Mouse (Mus musculus) splenic B cell, adult 2 months (primary cell): ENCODE data around the gene Zfp618.

Experiments
- DNase-seq: peaks from one replicate; pipeline ENCODE4 v3.0.0-alpha.2; 2011; ENCODE audit warnings: low read depth, low spot score
- H3K27me3 ChIP-seq: 2 replicates; pipeline ENCODE4 v1.6.1; 2012; ENCODE audit warnings: mild to moderate bottlenecking, low read length, moderate library complexity, mixed read lengths; ENCODE audit not compliant: control insufficient read depth, poor library complexity, insufficient read depth, severe bottlenecking
- H3K36me3 ChIP-seq: 2 replicates; pipeline ENCODE4 v1.6.1; 2012; ENCODE audit warnings: mild to moderate bottlenecking, low read length, moderate library complexity, mixed read lengths; ENCODE audit not compliant: control insufficient read depth, poor library complexity, insufficient read depth, severe bottlenecking

Gene Zfp618

DNA sequence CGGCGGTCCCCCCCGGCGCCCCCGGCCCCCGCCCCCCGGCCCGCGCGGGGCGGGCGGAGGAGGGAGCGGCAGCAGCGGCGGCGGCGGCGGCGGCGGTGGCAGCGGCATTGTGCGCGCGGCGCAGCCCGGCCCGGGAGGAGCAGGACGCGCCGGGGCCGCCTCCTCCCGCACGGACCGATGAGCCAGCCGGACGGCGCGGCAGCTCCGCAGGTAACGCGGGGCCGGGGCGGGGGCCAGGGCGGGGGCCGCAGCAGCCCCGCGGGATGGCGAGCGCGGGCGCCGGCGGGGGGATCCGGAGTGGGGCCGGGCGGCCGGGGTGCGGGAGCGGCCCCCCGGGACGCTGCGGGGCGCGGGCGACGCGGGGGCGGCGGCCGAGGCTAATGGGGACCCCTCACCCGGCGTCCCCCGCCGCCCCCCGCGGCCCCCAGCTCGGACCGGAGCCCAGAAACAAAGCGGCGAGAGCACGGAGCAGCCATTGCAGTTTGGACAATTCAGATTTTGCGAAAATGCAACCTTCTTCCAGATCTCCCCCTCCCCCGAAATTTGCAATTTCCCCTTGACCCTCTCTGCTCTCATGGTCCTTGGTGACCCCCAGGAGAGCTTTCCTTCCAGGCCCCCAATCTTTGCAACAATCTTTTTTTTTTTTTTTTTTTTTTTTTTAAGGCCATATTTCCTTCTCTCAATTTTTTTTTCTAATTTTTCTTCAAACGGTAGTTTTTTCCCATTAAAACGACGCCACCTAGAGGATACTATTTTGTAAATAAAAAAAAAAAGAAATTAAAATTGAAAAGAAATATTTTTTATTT is at the start of gene Zfp618:
Gene Zfp618, plus strand, starts transcription at position 77 of the 806 bp plus-strand sequence.
- Histone ChIP-seq H3K36me3 (no peaks in the 10 kb centered on the region), H3K27me3 (no peaks in the 10 kb centered on the region; the same call in 1 of the 2 replicates)
- no peak for DNase-seq

DNA sequence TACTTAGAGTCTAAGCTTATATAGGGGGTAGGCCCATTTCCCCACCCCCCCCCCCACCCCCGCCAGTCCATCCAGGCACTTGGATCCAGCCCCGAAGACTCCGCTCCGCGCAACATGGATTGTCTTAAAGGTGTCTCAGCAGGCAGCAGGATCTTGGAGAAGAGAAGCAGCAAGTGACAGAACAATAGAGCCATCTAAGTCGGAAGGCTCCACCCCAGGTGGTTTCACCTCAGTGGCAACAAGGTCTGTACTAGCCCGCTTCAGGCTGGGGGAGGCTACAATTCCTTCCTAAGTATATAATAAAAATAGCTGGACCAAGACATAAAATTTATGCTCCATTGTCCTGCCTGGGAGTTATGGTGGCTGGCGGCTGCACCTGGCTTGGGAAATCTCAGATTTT is 48.3 kb upstream of the Zfp618 start:
- DNase-seq: no peak
- Histone ChIP-seq H3K36me3 (no peaks in the 10 kb centered on the region), H3K27me3 (no peaks in the 10 kb centered on the region)

DNA sequence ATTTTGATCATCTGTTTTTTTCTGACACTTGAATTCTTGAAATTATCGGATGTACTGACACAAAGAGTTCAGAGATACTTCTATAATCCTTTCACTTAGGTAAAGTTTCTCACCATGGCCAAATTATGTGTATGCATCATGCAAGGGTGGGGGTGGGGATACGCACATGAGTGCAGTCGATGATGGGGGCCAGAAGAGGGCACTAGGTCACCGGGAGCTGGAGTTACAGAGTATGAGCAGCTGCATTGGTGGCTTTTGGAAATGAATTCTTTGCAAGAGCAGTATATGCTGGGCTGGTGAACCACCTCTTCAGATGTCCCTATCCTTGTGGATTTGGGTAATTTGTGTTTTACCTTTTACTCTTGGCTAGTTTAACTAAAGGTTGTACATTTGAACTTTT is 31.6 kb upstream of the Zfp618 start:
- DNase-seq: no peak
- Histone ChIP-seq H3K36me3 (no peaks in the 10 kb centered on the region), H3K27me3 (no peaks in the 10 kb centered on the region)

DNA sequence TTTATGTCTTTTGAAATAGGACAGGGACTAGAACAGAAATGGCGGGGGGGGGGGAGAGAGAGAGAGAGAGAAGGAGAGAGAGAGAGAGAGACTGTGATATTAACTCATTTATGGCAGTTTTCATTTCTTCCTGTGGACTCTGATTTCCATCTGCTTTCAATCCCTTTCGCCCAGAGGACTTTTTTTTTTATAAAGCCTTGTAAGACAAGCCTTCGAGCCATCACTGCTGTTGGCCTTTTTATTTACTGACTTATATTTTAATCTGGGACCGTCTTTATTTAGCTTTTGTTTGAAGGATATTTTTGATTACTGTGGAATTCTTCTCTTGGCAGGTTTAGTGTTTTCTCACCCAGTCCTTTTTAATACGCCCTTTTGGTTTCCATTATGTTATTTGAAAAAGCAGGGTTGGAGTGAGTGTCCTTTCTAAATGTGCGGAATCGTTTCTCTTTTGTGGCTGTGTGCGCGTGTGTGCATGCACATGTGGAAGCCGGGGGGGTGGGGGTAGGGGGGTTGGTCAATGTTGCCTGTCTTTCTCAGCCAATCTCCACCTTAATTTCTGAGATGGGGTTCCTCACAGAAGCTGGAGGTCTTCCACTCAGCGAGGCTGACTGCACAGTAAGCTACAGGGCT is 29.7 kb upstream of the Zfp618 start:
- DNase-seq: no peak
- Histone ChIP-seq H3K27me3 (no peaks in the 10 kb centered on the region), H3K36me3 (no peaks in the 10 kb centered on the region)

DNA sequence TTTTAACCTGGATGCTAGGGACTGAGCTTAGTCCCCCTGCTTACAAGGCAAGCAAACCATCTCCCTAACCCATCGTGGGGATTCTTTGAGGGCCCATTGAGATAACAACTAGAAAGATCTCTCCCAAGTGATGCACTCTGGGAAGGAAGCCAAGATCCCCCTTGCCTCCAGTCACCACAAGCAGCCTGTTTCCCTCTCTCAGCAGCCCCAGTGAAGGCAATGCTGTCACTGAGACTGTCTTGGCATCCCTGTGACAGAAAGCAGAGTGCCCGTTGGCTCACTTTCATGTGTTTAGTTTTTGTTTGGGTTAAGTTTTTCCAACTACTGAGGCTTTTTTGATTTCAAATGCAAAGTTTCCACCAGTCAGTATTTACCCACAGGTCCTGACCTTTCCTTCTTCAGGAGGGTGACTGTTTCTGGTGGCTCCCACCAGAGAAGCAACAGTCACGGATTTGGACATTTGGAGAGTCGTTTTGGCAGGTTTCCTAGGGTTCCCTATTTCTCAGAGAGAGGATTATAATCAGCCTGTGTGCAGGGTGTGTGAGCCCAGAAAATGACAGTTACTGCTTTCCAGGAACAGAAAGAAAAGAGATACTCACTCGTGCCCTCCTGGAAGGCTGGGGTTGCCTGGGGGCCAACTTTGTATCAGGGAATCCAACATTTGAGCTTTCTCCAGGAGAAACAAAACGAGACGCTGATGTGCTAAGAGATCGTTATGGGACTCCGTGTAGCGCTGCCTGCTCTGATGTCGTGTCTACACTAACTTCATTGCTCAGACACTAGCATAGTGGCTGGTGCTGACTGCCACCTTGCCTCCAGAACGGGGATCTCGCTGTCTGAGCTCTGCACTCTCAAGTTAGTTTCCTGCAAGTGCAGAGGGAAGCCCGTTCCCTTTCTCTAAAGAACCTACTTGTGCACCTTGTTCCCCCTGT is 23.1 kb upstream of the Zfp618 start:
- H3K27me3 ChIP-seq: no peaks in the 10 kb centered on the region
- DNase-seq: no peak
- no peaks in the 10 kb centered on the region for H3K36me3 ChIP-seq

DNA sequence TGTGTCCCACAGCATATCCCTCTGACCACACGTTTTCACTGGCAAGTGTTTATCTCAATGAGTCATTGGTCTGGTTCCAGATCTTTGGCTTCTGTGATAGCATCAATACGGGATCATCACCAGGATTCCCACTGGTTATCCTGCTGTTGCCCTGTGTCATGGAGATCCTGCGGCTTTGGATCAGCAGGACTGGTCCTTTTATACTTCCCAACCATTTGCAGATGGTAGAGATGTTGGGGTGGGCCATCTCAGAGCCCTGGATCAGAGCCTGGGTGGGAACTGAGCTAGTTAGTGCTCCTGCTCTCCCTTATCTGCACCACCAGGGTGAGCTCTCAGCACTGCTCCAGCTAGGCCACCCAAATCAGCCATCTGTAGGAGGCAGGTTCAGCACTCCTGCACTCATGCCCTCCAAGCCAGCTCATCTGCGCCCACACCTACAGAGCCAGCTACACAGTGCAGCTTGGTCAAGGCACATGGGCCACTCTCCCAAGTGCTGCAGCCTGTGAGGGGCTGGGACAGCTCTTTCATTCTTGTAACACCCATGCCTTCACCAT is 21.0 kb upstream of the Zfp618 start:
- DNase-seq: no peak
- Histone ChIP-seq H3K27me3 (no peaks in the 10 kb centered on the region), H3K36me3 (no peaks in the 10 kb centered on the region)

DNA sequence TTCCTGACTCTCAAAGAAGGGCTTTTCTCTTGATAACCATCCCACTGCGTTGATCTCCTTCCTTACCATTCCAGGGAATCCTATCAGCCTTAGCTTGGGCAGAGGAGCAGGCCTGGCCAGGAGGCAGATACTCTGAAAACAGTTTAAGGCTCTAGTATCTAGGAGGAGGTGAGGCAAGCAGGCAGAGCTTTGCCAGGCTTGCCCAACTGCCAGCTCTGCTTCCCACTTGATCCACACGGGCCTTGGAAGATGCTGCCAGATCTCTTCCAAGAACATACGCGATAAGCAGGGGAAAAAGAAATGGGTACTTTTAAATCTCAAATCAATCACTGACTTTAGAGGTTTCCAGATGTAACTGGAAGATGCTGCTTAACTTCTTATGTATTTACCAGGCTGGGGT is 1.6 kb upstream of the Zfp618 start:
- DNase-seq: no peak
- Histone ChIP-seq H3K36me3 (no peaks in the 10 kb centered on the region), H3K27me3 (no peaks in the 10 kb centered on the region; the same call in 1 of the 2 replicates)

- DNase-seq: no peak
- Histone ChIP-seq H3K27me3 (no peaks in the 10 kb centered on the region; the same call in 1 of the 2 replicates), H3K36me3 (no peaks in the 10 kb centered on the region)
Observed at GRCm38 (mm10) chr4:62964844-62965496, 403 bp upstream of the Zfp618 start.

GRCm38 (mm10) chr4:62969526-62969925 is 4.2 kb downstream of the Zfp618 start:
- Histone ChIP-seq H3K27me3 (no peaks in the 10 kb centered on the region), H3K36me3 (no peaks in the 10 kb centered on the region)
- DNase-seq: no peak

- H3K27me3 ChIP-seq: no peaks in the 10 kb centered on the region
- DNase-seq: no peak
- no peaks in the 10 kb centered on the region for H3K36me3 ChIP-seq
Observed at GRCm38 (mm10) chr4:62971991-62972390, 6.6 kb downstream of the Zfp618 start.

- no peaks in the 10 kb centered on the region for H3K36me3 ChIP-seq
- H3K27me3 ChIP-seq: no peaks in the 10 kb centered on the region
- DNase-seq: no peak
Observed at GRCm38 (mm10) chr4:62973086-62973485, 7.7 kb downstream of the Zfp618 start.

GRCm38 (mm10) chr4:62974901-62975300 is 9.5 kb downstream of the Zfp618 start:
- DNase-seq: no peak
- Histone ChIP-seq H3K36me3 (no peaks in the 10 kb centered on the region), H3K27me3 (no peaks in the 10 kb centered on the region)

DNA sequence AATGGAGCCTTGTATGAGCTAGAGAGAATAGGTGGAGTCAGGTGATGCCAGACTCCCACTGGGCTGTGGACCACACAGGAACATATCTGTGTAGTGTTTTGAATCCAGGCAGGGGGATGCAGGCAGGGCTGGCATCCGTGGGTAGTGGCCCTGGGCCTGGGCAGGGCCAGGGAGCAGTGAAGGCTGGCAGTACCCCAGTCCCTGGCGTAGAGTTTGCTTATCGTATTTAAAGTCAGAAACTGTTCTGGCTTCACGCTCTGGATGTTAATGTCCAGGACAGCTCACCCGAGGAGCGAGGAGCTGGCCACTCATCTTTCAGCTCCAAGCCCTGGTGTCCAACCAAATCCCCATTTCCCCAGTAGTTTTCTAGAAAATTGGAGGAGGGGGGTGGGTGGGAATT is 10.2 kb downstream of the Zfp618 start:
- no peaks in the 10 kb centered on the region for H3K36me3 ChIP-seq
- H3K27me3 ChIP-seq: no peaks in the 10 kb centered on the region
- no peak for DNase-seq

DNA sequence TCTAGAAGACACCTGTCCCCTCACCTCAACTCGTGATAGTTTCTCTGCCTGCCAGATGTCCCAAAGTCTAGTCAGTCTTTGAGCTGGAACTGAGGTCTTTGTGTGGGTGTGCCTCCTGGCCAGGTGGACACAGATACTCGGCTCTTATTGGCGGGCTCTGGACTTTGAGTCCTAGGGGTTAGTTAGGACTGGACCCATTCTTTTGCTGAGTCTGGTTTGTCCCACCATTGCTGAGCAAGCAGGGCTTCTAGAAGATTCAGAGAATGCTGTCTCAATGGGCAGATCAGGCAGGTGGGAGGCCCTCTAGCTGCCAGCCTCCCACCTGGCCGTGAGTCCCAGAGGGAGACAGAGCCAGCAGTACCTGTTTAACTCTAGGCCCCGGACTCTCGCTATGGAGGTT is 12.1 kb downstream of the Zfp618 start:
- no peak for DNase-seq

More for the DNA sequence above, 12.1 kb downstream of the Zfp618 start:
- no peaks in the 10 kb centered on the region for H3K36me3 ChIP-seq
- H3K27me3 ChIP-seq: no peaks in the 10 kb centered on the region
